Mouse (Mus musculus): Measurements from ENCODE around the gene Lsamp.

The Lsamp gene

GRCm38 (mm10) chr16:41242841-41243240, 1258.7 kb downstream of the Lsamp start:
- DNase-seq (ENCODE audit: low spot score in 2 of 2), result no peak

- peak; percentile 71 to 91 for DNase-seq (ENCODE audit: low spot score in 2 of 2)
Observed at GRCm38 (mm10) chr16:41244711-41245110, 1260.5 kb downstream of the Lsamp start.

- DNase-seq (ENCODE audit: low spot score in 2 of 2), result peak; percentile 75 to 86
Observed at GRCm38 (mm10) chr16:41258145-41259035, 1274.2 kb downstream of the Lsamp start.

- DNase-seq (ENCODE audit: low spot score in 2 of 2), result no peak
Observed at GRCm38 (mm10) chr16:41275999-41276671, 1292.0 kb downstream of the Lsamp start.

- no peak for DNase-seq (ENCODE audit: low spot score in 2 of 2)
Observed at GRCm38 (mm10) chr16:41317992-41318391, 1333.8 kb downstream of the Lsamp start.

- no peak for DNase-seq (ENCODE audit: low spot score in 2 of 2)
Observed at GRCm38 (mm10) chr16:41343431-41343830, 1359.3 kb downstream of the Lsamp start.

- DNase-seq (ENCODE audit: low spot score in 2 of 2), result no peak
Observed at GRCm38 (mm10) chr16:41365138-41365537, 1381.0 kb downstream of the Lsamp start.

GRCm38 (mm10) chr16:41383702-41384101, 1399.5 kb downstream of the Lsamp start:
- no peak for DNase-seq (ENCODE audit: low spot score in 2 of 2)

- DNase-seq (ENCODE audit: low spot score in 2 of 2), result no peak
Observed at GRCm38 (mm10) chr16:41384288-41384687, 1400.1 kb downstream of the Lsamp start.

- DNase-seq (ENCODE audit: low spot score in 2 of 2), result no peak
Observed at GRCm38 (mm10) chr16:41408850-41409249, 1424.7 kb downstream of the Lsamp start.

- no peak for DNase-seq (ENCODE audit: low spot score in 2 of 2)
Observed at GRCm38 (mm10) chr16:41410671-41411070, 1426.5 kb downstream of the Lsamp start.

- DNase-seq (ENCODE audit: low spot score in 2 of 2), result peak; percentile 9 to 31
Observed at GRCm38 (mm10) chr16:41417363-41417762, 1433.2 kb downstream of the Lsamp start.

- DNase-seq (ENCODE audit: low spot score in 2 of 2), result no peak
Observed at GRCm38 (mm10) chr16:41467391-41467790, 1483.2 kb downstream of the Lsamp start.

- no peak for DNase-seq (ENCODE audit: low spot score in 2 of 2)
Observed at GRCm38 (mm10) chr16:41478694-41479093, 1494.5 kb downstream of the Lsamp start.

GRCm38 (mm10) chr16:41481832-41482231, 1497.7 kb downstream of the Lsamp start:
- DNase-seq (ENCODE audit: low spot score in 2 of 2), result no peak

- no peak for DNase-seq (ENCODE audit: low spot score in 2 of 2)
Observed at GRCm38 (mm10) chr16:41510915-41511552, 1526.9 kb downstream of the Lsamp start.

- DNase-seq (ENCODE audit: low spot score in 2 of 2), result no peak
Observed at GRCm38 (mm10) chr16:41521566-41521965, 1537.4 kb downstream of the Lsamp start.

- peak in 1 of 2 experiments; percentile 44 for DNase-seq (ENCODE audit: low spot score in 2 of 2)
Observed at GRCm38 (mm10) chr16:41524266-41524665, 1540.1 kb downstream of the Lsamp start.

- peak; percentile 72 to 79 for DNase-seq (ENCODE audit: low spot score in 2 of 2)
Observed at GRCm38 (mm10) chr16:41532661-41533551, 1548.7 kb downstream of the Lsamp start.

- no peak for DNase-seq (ENCODE audit: low spot score in 2 of 2)
Observed at GRCm38 (mm10) chr16:41533686-41534085, 1549.5 kb downstream of the Lsamp start.

GRCm38 (mm10) chr16:41535806-41536205, 1551.6 kb downstream of the Lsamp start:
- no peak for DNase-seq (ENCODE audit: low spot score in 2 of 2)

Data from frontal cortex, postnatal 36 days (tissue).